Mouse (Mus musculus): ENCODE data around the gene 3425401B19Rik. TPM values are rescaled to one million over a fixed set of nuclear protein-coding genes. Genes with fewer than 3 reads are reported as not detected.

Gene 3425401B19Rik
- polyA plus RNA-seq, 1 experiment, result 0.15 TPM

DNA sequence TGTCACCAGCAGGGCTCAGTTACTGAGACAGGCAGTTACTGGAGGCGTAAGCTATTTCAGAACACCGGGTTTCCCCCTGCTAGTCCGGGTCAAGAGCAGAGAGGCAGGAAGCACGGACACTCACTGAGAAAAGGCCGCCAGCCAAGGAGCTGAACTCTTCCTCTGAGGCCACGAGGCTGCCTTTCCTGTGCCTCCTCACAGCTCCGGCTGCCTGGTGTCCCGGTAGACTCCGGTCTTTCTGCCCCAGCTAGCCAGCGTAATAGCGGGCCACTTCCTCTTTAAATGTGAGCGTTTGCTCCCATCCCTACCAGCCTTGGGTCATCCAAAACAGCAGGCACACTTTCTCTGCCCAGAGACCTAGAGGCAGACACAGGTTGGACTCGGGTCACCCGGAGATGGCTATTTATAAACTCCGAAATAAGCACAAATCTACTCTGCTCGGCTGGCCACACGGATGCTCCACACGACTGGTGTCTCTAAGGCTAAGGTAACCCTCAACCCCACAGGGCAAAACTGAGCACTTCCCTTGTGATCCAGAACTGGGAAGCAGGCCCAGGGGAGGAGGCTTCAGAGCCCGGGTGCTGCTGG lies 1.7 kb downstream of the 3425401B19Rik start:
- Histone ChIP-seq H3K79me3 (ENCODE audit: low read depth) (no peaks in the 10 kb centered on the region), H3ac (ENCODE audit: control insufficient read depth, insufficient read length, low read depth) (no peak overlapping the region), H3K36me3 (ENCODE audit: control insufficient read depth, insufficient read depth) (no peaks in the 10 kb centered on the region), H3K27me3 (ENCODE audit: control insufficient read depth, insufficient read depth, insufficient read length) (peaks cover 27% of the 10 kb centered on the region), H3K4me3 (ENCODE audit: insufficient read depth, poor library complexity, severe bottlenecking) (no peak overlapping the region), H3K79me2 (ENCODE audit: control insufficient read depth, insufficient read depth) (no peaks in the 10 kb centered on the region)
- TF ChIP-seq FOSL1 (IDR thresholded peaks at IDR 0.05; ENCODE audit: insufficient read depth, low read length, poor library complexity, severe bottlenecking) (no peak), MYOD1 (IDR thresholded peaks at IDR 0.05; ENCODE audit: control insufficient read depth, insufficient read length, low read depth) (no peak), USF1 (IDR thresholded peaks at IDR 0.05; ENCODE audit: low read depth) (no peak), CEBPB (IDR thresholded peaks at IDR 0.05; ENCODE audit: low read depth) (no peak), CTCF (IDR thresholded peaks at IDR 0.05; ENCODE audit: control insufficient read depth, insufficient read depth, insufficient read length) (no peak), MYOG (IDR thresholded peaks at IDR 0.05; ENCODE audit: control insufficient read depth, extremely low read depth, insufficient read length) (no peak), MAX (IDR thresholded peaks at IDR 0.05) (no peak)

DNA sequence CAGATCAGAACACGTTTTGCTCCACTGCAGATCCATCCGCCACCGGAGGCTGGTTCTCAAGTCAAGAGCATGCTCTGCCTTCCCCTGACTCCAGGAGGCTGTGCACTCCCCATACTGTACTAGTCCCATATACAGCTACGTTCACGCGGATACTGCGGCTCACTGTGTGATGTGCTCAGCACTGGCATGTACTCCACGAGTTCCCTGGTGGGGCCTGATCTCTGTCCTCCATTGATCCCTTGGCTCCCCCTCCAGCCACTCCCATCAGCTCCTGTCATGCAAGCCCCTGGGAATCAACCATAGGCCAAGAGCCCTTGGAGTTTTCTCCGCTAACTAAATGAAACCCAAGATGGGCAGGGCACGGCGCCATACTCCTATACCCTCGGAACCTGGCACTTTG lies 2.6 kb downstream of the 3425401B19Rik start:
- no peak overlapping the region for H3ac ChIP-seq (ENCODE audit: control insufficient read depth, insufficient read length, low read depth)
- H3K36me3 ChIP-seq (ENCODE audit: control insufficient read depth, insufficient read depth), result no peaks in the 10 kb centered on the region
- TF ChIP-seq MYOD1 (IDR thresholded peaks at IDR 0.05; ENCODE audit: control insufficient read depth, insufficient read length, low read depth) (no peak), USF1 (IDR thresholded peaks at IDR 0.05; ENCODE audit: low read depth) (no peak), CEBPB (IDR thresholded peaks at IDR 0.05; ENCODE audit: low read depth) (no peak), MYOG (IDR thresholded peaks at IDR 0.05; ENCODE audit: control insufficient read depth, extremely low read depth, insufficient read length) (no peak), MAX (IDR thresholded peaks at IDR 0.05) (no peak), CTCF (IDR thresholded peaks at IDR 0.05; ENCODE audit: control insufficient read depth, insufficient read depth, insufficient read length) (no peak), FOSL1 (IDR thresholded peaks at IDR 0.05; ENCODE audit: insufficient read depth, low read length, poor library complexity, severe bottlenecking) (no peak)
- no peaks in the 10 kb centered on the region for H3K79me2 ChIP-seq (ENCODE audit: control insufficient read depth, insufficient read depth)
- no peak overlapping the region for H3K4me3 ChIP-seq (ENCODE audit: insufficient read depth, poor library complexity, severe bottlenecking)
- no peaks in the 10 kb centered on the region for H3K79me3 ChIP-seq (ENCODE audit: low read depth)
- peaks cover 34% of the 10 kb centered on the region for H3K27me3 ChIP-seq (ENCODE audit: control insufficient read depth, insufficient read depth, insufficient read length)

DNA sequence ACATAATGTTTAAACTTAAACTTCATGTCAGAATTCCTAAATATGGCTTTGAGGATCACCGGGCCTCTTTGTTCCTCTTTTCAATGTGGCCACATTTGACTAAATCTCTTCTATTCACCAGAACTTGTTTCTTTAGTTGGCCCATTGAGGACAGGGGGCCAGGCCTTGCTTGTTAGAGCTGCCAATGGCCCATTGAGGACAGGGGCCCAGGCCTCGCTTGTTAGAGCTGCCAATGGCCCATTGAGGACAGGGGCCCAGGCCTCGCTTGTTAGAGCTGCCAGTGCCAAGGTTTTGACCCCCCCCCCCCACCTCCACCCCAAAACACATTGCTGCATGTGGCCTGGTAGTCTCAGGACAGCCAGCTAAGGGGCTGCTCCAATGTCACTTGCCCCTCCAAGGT lies 3.5 kb downstream of the 3425401B19Rik start:
- H3K79me3 ChIP-seq (ENCODE audit: low read depth), result no peaks in the 10 kb centered on the region
- no peak overlapping the region for H3K4me3 ChIP-seq (ENCODE audit: insufficient read depth, poor library complexity, severe bottlenecking)
- H3K36me3 ChIP-seq (ENCODE audit: control insufficient read depth, insufficient read depth), result no peaks in the 10 kb centered on the region
- H3K27me3 ChIP-seq (ENCODE audit: control insufficient read depth, insufficient read depth, insufficient read length), result peaks cover 35% of the 10 kb centered on the region
- H3ac ChIP-seq (ENCODE audit: control insufficient read depth, insufficient read length, low read depth), result no peak overlapping the region
- H3K79me2 ChIP-seq (ENCODE audit: control insufficient read depth, insufficient read depth), result no peaks in the 10 kb centered on the region
- no peak for TF ChIP-seq CEBPB (IDR thresholded peaks at IDR 0.05; ENCODE audit: low read depth)
- TF ChIP-seq MYOD1 (IDR thresholded peaks at IDR 0.05; ENCODE audit: control insufficient read depth, insufficient read length, low read depth), result no peak
- TF ChIP-seq MAX (IDR thresholded peaks at IDR 0.05), result no peak
- no peak for TF ChIP-seq CTCF (IDR thresholded peaks at IDR 0.05; ENCODE audit: control insufficient read depth, insufficient read depth, insufficient read length)
- no peak for TF ChIP-seq FOSL1 (IDR thresholded peaks at IDR 0.05; ENCODE audit: insufficient read depth, low read length, poor library complexity, severe bottlenecking)
- TF ChIP-seq MYOG (IDR thresholded peaks at IDR 0.05; ENCODE audit: control insufficient read depth, extremely low read depth, insufficient read length), result no peak
- TF ChIP-seq USF1 (IDR thresholded peaks at IDR 0.05; ENCODE audit: low read depth), result no peak

DNA sequence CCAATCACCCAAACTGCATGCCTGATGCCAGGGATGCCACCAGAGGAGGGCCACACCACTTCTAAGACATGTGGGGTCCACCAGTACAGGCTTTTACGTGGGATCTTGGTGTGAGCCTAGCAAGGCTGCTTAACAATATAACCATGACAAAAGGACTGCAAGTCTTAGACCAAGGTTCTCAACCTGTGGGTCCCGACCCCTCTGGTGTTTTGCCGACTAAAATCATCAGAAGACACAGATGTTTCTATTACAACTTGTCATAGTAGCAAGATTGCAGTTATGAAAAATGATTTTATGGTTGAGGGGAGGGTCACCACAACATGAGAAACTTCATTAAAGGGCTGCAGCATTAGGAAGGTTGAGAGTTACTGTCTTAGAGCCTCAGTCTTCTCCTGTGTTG lies 6.5 kb downstream of the 3425401B19Rik start:
- peaks cover 48% of the 10 kb centered on the region for H3K27me3 ChIP-seq (ENCODE audit: control insufficient read depth, insufficient read depth, insufficient read length)
- H3ac ChIP-seq (ENCODE audit: control insufficient read depth, insufficient read length, low read depth), result no peak overlapping the region
- H3K36me3 ChIP-seq (ENCODE audit: control insufficient read depth, insufficient read depth), result no peaks in the 10 kb centered on the region
- no peak for TF ChIP-seq MYOG (IDR thresholded peaks at IDR 0.05; ENCODE audit: control insufficient read depth, extremely low read depth, insufficient read length)
- no peaks in the 10 kb centered on the region for H3K79me3 ChIP-seq (ENCODE audit: low read depth)
- H3K4me3 ChIP-seq (ENCODE audit: insufficient read depth, poor library complexity, severe bottlenecking), result no peak overlapping the region
- no peaks in the 10 kb centered on the region for H3K79me2 ChIP-seq (ENCODE audit: control insufficient read depth, insufficient read depth)

DNA sequence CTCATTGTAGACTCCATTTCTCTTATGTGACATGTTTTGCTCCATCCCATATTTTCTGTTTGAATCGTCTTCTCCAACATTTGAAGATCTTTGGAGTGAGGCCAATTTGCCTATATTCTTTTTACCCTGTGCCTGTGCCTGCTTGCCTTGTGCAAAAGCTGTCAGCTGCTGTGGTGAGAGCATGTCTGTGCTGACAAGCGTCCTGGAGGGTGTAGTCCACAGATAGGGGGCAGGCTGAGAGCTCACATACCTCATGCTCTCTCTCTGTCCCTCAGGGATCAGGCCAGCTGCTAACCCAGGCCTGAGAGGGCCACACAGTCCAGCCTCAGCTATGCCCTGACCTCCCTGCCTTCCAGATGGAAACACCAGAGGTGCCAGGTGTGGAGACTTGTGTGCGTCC lies 11.9 kb downstream of the 3425401B19Rik start:
- peaks cover 57% of the 10 kb centered on the region for H3K27me3 ChIP-seq (ENCODE audit: control insufficient read depth, insufficient read depth, insufficient read length)
- H3ac ChIP-seq (ENCODE audit: control insufficient read depth, insufficient read length, low read depth), result no peak overlapping the region
- no peaks in the 10 kb centered on the region for H3K36me3 ChIP-seq (ENCODE audit: control insufficient read depth, insufficient read depth)
- H3K79me2 ChIP-seq (ENCODE audit: control insufficient read depth, insufficient read depth), result no peaks in the 10 kb centered on the region
- TF ChIP-seq CTCF (IDR thresholded peaks at IDR 0.05; ENCODE audit: control insufficient read depth, insufficient read depth, insufficient read length), result no peak
- TF ChIP-seq FOSL1 (IDR thresholded peaks at IDR 0.05; ENCODE audit: insufficient read depth, low read length, poor library complexity, severe bottlenecking), result no peak
- no peak for TF ChIP-seq MYOD1 (IDR thresholded peaks at IDR 0.05; ENCODE audit: control insufficient read depth, insufficient read length, low read depth)
- no peak for TF ChIP-seq MAX (IDR thresholded peaks at IDR 0.05)
- no peak for TF ChIP-seq CEBPB (IDR thresholded peaks at IDR 0.05; ENCODE audit: low read depth)
- TF ChIP-seq USF1 (IDR thresholded peaks at IDR 0.05; ENCODE audit: low read depth), result no peak
- TF ChIP-seq MYOG (IDR thresholded peaks at IDR 0.05; ENCODE audit: control insufficient read depth, extremely low read depth, insufficient read length), result no peak
- H3K4me3 ChIP-seq (ENCODE audit: insufficient read depth, poor library complexity, severe bottlenecking), result no peak overlapping the region
- no peaks in the 10 kb centered on the region for H3K79me3 ChIP-seq (ENCODE audit: low read depth)

DNA sequence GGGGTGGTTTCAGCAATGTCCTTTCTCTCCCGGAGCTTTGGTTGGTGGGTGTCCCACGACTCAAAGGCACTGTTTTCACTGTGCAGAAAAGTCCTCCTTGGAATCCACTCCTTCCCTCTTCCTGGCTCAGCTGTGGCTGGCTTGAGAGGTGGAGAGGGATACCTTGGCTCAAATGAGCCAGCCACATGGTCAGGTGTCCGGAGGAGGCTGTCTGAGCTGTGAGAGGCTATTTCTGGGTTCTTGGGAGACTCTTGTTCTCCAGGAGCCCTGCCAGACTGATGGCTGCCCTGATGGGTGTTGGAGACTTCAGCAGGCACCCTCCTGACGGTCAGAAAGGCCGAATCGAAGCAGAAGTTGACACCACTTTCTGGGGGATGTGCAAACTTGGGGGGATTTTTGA lies 22.0 kb downstream of the 3425401B19Rik start:
- Histone ChIP-seq H3K79me2 (ENCODE audit: control insufficient read depth, insufficient read depth) (no peaks in the 10 kb centered on the region), H3ac (ENCODE audit: control insufficient read depth, insufficient read length, low read depth) (no peak overlapping the region), H3K79me3 (ENCODE audit: low read depth) (no peaks in the 10 kb centered on the region), H3K4me3 (ENCODE audit: insufficient read depth, poor library complexity, severe bottlenecking) (no peak overlapping the region), H3K27me3 (ENCODE audit: control insufficient read depth, insufficient read depth, insufficient read length) (peaks cover 62% of the 10 kb centered on the region), H3K36me3 (ENCODE audit: control insufficient read depth, insufficient read depth) (no peaks in the 10 kb centered on the region)
- TF ChIP-seq MYOG (IDR thresholded peaks at IDR 0.05; ENCODE audit: control insufficient read depth, extremely low read depth, insufficient read length), result no peak
- TF ChIP-seq CTCF (IDR thresholded peaks at IDR 0.05; ENCODE audit: control insufficient read depth, insufficient read depth, insufficient read length), result no peak
- TF ChIP-seq FOSL1 (IDR thresholded peaks at IDR 0.05; ENCODE audit: insufficient read depth, low read length, poor library complexity, severe bottlenecking), result no peak
- TF ChIP-seq CEBPB (IDR thresholded peaks at IDR 0.05; ENCODE audit: low read depth), result no peak
- TF ChIP-seq MAX (IDR thresholded peaks at IDR 0.05), result no peak
- TF ChIP-seq MYOD1 (IDR thresholded peaks at IDR 0.05; ENCODE audit: control insufficient read depth, insufficient read length, low read depth), result no peak
- no peak for TF ChIP-seq USF1 (IDR thresholded peaks at IDR 0.05; ENCODE audit: low read depth)

All from C2C12 (cell line).